10 mouse cellular contexts compared by ENCODE assay signal in the genomic region with DNA sequence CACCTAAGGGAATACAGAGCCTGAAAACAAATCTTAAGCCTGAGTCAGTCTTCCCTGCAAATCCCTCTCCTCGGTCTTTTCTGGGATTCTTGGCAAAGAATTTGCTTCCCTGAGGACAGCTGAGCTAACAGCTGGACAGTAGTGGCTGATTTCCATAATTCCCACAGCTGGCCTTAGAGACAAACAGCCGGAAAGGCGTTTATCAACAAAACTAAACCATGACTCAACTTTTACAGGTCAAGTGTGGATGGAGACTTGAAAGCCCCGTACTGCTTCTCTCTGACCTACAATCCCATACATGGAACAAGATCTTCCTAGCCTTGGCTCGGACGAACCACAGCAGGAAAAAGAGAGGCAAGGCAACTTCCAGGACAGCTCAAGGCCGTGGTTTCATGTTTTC. TPM values are rescaled to one million over a fixed set of nuclear protein-coding genes. Genes with fewer than 3 reads are reported as not detected.
DNase-seq lines count a peak whose midpoint lies in the region; ATAC-seq lines count a peak whose summit lies in the region.
"Had no signal": no experiment of that assay in that cellular context is flagged by ENCODE, and none has a peak within 500 bp of the region (broad histone marks: within the 10 kb centered on the region; RNA-seq: fewer than 3 reads in every experiment).

No protein-coding gene starts in this region.

- H3K4me3 ChIP-seq in limb, embryonic 12.5 days (replicated peaks) = no peak overlapping the region
- H3K4me3 ChIP-seq in limb, embryonic 10.5 days = no peak overlapping the region
- H3K4me3 ChIP-seq in intestine, embryonic 15.5 days (replicated peaks) = no peak overlapping the region

- intact Hi-C loops in gastrocnemius, postnatal 14 days (cut with DNase I; ENCODE audit: low total_unique reads) = no loop called here

- no peaks in the 10 kb centered on the region for H3K9me3 ChIP-seq in limb, embryonic 12.5 days
- H3K9me3 ChIP-seq in limb, embryonic 10.5 days (replicated peaks) = no peaks in the 10 kb centered on the region
- H3K9me3 ChIP-seq in intestine, embryonic 15.5 days = no peaks in the 10 kb centered on the region

- DNase-seq in limb, embryonic 10.5 days (ENCODE audit: low spot score) = no peak
- peak; percentile 38 for DNase-seq in gastrocnemius, postnatal 14 days
- peak; percentile 77 for DNase-seq in lung, postnatal 10 days
- DNase-seq in cerebellum, adult 11 months = no peak
- DNase-seq in spleen, adult 18-20 months = no peak
- DNase-seq in right cerebral cortex, postnatal 14 days = no peak

- no peak overlapping the region for H3K4me2 ChIP-seq in limb, embryonic 12.5 days
- no peak overlapping the region for H3K4me2 ChIP-seq in intestine, embryonic 15.5 days (replicated peaks)

- peaks cover 17% of the 10 kb centered on the region; the same call in 1 of the 2 replicates for H3K36me3 ChIP-seq in limb, embryonic 12.5 days
- 0 out of 2 replicates have a peak, but pooled peaks cover 5% of the 10 kb centered on the region for H3K36me3 ChIP-seq in limb, embryonic 10.5 days
- H3K36me3 ChIP-seq in intestine, embryonic 15.5 days = no peaks in the 10 kb centered on the region

- 83% methylated on average over 7 of the region's 7 CpGs for WGBS in limb, embryonic 12.5 days
- 89% methylated on average over 7 of the region's 7 CpGs for WGBS in limb, embryonic 10.5 days
- WGBS in intestine, embryonic 15.5 days = 53% methylated on average over 7 of the region's 7 CpGs

- H3K9ac ChIP-seq in limb, embryonic 12.5 days (replicated peaks) = no peak overlapping the region
- H3K9ac ChIP-seq in intestine, embryonic 15.5 days = no peak overlapping the region

- no peaks in the 10 kb centered on the region for H3K27me3 ChIP-seq in limb, embryonic 12.5 days
- H3K27me3 ChIP-seq in limb, embryonic 10.5 days (ENCODE audit: low read depth, poor library complexity, severe bottlenecking) = no peaks in the 10 kb centered on the region
- no peaks in the 10 kb centered on the region for H3K27me3 ChIP-seq in intestine, embryonic 15.5 days (replicated peaks)
- H3K27me3 ChIP-seq: CH12.LX had no signal

- ATAC-seq in limb, embryonic 12.5 days (ENCODE audit: insufficient number of reproducible peaks, insufficient read depth, low FRiP score, low TSS enrichment, low read depth) = no peak
- peak; percentile 44; the same call in 1 of the 2 replicates for ATAC-seq in intestine, embryonic 15.5 days
- ATAC-seq: hindbrain, postnatal 0 days had no signal

- peaks cover 41% of the 10 kb centered on the region for H3K4me1 ChIP-seq in limb, embryonic 12.5 days (replicated peaks)
- H3K4me1 ChIP-seq in limb, embryonic 10.5 days = peaks cover 16% of the 10 kb centered on the region; the same call in 1 of the 2 replicates
- H3K4me1 ChIP-seq in intestine, embryonic 15.5 days (replicated peaks) = peaks cover 19% of the 10 kb centered on the region

- H3K27ac ChIP-seq in limb, embryonic 12.5 days = peak overlapping the region; percentile 80
- H3K27ac ChIP-seq in limb, embryonic 10.5 days = no peak overlapping the region; the same call in 1 of the 2 replicates
- peak overlapping the region; percentile 33; the same call in 1 of the 2 replicates for H3K27ac ChIP-seq in intestine, embryonic 15.5 days
- H3K27ac ChIP-seq: hindbrain, postnatal 0 days had no signal

RNA-seq across cellular contexts. Expression of gene Creb3l2, which starts 50.6 kb away (rescaled TPM):
- polyA plus RNA-seq in limb, embryonic 12.5 days (2016; fragmentation: Nextera tagmentation; extraction: Ambion mirVana) = 26.4 and 30.7 TPM in 2 replicates
- polyA plus RNA-seq in limb, embryonic 10.5 days (2016; fragmentation: Nextera tagmentation; extraction: Ambion mirVana) = 9.6 and 17.2 TPM in 2 replicates
- 10 to 100 TPM; 14.1 to 16.9 TPM for total RNA-seq in gastrocnemius, postnatal 14 days (2021)
- 15.6 and 15.8 TPM in 2 replicates for polyA plus RNA-seq in intestine, embryonic 15.5 days (2015; fragmentation: Nextera tagmentation; extraction: Ambion mirVana)

Comparison
In these comparisons a context has a peak if more than half of its experiments do, and no peak if none do; other contexts are left out.
1. DNase-seq: peak in gastrocnemius, postnatal 14 days (single experiment) and lung, postnatal 10 days (single experiment); none in limb, embryonic 10.5 days (single experiment), cerebellum, adult 11 months (single experiment), spleen, adult 18-20 months (0 of 2) and right cerebral cortex, postnatal 14 days (single experiment).